Mouse (Mus musculus) liver, postnatal 0 days (tissue): ENCODE measurements at regions not wholly inside any gene's neighbourhood (a gene's known extent, or its start where the extent isn't known, plus 50 kb on each side); places are given as distances from the start of the nearest gene placed in this dataset.

ENCODE experiments used
- CTCF ChIP-seq: sonication (generic); IDR thresholded peaks from 2 replicates; pipeline ENCODE4 v1.5.1; 2016; ENCODE audit warnings: antibody characterized with exemption, low read depth
- EP300 ChIP-seq: IDR thresholded peaks from 2 replicates; pipeline ENCODE4 v1.6.1; 2016; ENCODE audit warnings: antibody characterized with exemption, low read depth, mild to moderate bottlenecking

- no peak for TF ChIP-seq CTCF
- no peak for TF ChIP-seq EP300
These were observed 168.0 kb downstream of the Lrig3 start for GRCm38 (mm10) chr10:126133957-126134356.
